Mouse (Mus musculus) liver, embryonic 12.5 days (tissue): ENCODE measurements around the gene Fam189a2. TPM values are rescaled to one million over a fixed set of nuclear protein-coding genes. Genes with fewer than 3 reads are reported as not detected.

Experiments
- ATAC-seq: fragments of 200-750 bp; cut with Nextera tagmentation; 2 replicates; pipeline ENCODE4 v1.8.0; 2017; ENCODE audit warnings: moderate number of reproducible peaks, mild to moderate bottlenecking, moderate library complexity
- H3K27ac ChIP-seq: fragments of 300-500 bp; sonication (generic); 2 replicates; pipeline ENCODE4 v1.5.1; 2016; ENCODE audit warnings: mild to moderate bottlenecking
- H3K27me3 ChIP-seq: fragments of 300-500 bp; sonication (generic); replicated peaks from 2 replicates; pipeline ENCODE4 v1.6.1; 2016; ENCODE audit warnings: mild to moderate bottlenecking, moderate library complexity
- H3K36me3 ChIP-seq: fragments of 300-500 bp; sonication (generic); 2 replicates; pipeline ENCODE4 v1.6.1; 2016; ENCODE audit warnings: mild to moderate bottlenecking, moderate library complexity
- H3K4me1 ChIP-seq: fragments of 300-500 bp; sonication (generic); 2 replicates; pipeline ENCODE4 v1.6.1; 2016
- H3K4me2 ChIP-seq: fragments of 300-500 bp; sonication (generic); 2 replicates; pipeline ENCODE4 v1.6.1; 2016; ENCODE audit warnings: mild to moderate bottlenecking, moderate library complexity
- H3K4me3 ChIP-seq: fragments of 300-500 bp; sonication (generic); 2 replicates; pipeline ENCODE4 v1.5.1; 2016; ENCODE audit warnings: mild to moderate bottlenecking, moderate library complexity
- H3K9ac ChIP-seq: fragments of 300-500 bp; sonication (generic); 2 replicates; pipeline ENCODE4 v1.6.1; 2016; ENCODE audit warnings: mild to moderate bottlenecking, moderate library complexity
- H3K9me3 ChIP-seq: fragments of 300-500 bp; sonication (generic); replicated peaks from 2 replicates; pipeline ENCODE4 v1.6.1; 2016; ENCODE audit warnings: mild to moderate bottlenecking, moderate library complexity
- WGBS: fragments of 180-500 bp; shearing (Covaris S2); methylation state at CpG from one replicate; pipeline ENCODE4 v1.1.7; 2016; ENCODE audit not compliant: insufficient replicate concordance; 5-methylcytosine and 5-hydroxymethylcytosine counted together
- polyA plus RNA-seq: library from polyadenylated mRNA; unstranded; fragments of >200 nt; fragmentation: Nextera tagmentation; extraction: Ambion mirVana; gene quantifications from 2 replicates; pipeline ENCODE4 v1.2.1, GENCODE M21; 2016

The Fam189a2 gene
- polyA plus RNA-seq, 1 experiment from 2014 or later, result 0.11 TPM

GRCm38 (mm10) chr19:24024131-24024530, 6.7 kb downstream of the Fam189a2 start:
- Histone ChIP-seq H3K9ac (no peak overlapping the region), H3K4me3 (no peak overlapping the region), H3K9me3 (no peaks in the 10 kb centered on the region), H3K36me3 (no peaks in the 10 kb centered on the region), H3K4me2 (no peak overlapping the region), H3K27me3 (peaks cover 14% of the 10 kb centered on the region), H3K4me1 (no peaks in the 10 kb centered on the region), H3K27ac (no peak overlapping the region)
- WGBS, result 69% methylated on average over 9 of the region's 9 CpGs
- ATAC-seq, result no peak

GRCm38 (mm10) chr19:24023351-24023750, 7.5 kb downstream of the Fam189a2 start:
- no peak for ATAC-seq

GRCm38 (mm10) chr19:24022771-24023170, 8.0 kb downstream of the Fam189a2 start:
- Histone ChIP-seq H3K27ac (no peak overlapping the region), H3K9ac (no peak overlapping the region), H3K4me1 (peaks cover 2% of the 10 kb centered on the region; the same call in 1 of the 2 replicates), H3K36me3 (no peaks in the 10 kb centered on the region), H3K27me3 (peaks cover under 1% of the 10 kb centered on the region; the same call in 1 of the 2 replicates), H3K4me3 (no peak overlapping the region), H3K9me3 (no peaks in the 10 kb centered on the region), H3K4me2 (no peak overlapping the region)
- ATAC-seq, result no peak
- 45% methylated on average over 3 of the region's 3 CpGs for WGBS

More at GRCm38 (mm10) chr19:24023351-24023750, 7.5 kb downstream of the Fam189a2 start:
- no peaks in the 10 kb centered on the region for H3K9me3 ChIP-seq
- H3K9ac ChIP-seq, result no peak overlapping the region
- WGBS, result 76% methylated on average over 7 of the region's 7 CpGs
- H3K27me3 ChIP-seq, result peaks cover 6% of the 10 kb centered on the region
- H3K4me3 ChIP-seq, result no peak overlapping the region
- H3K36me3 ChIP-seq, result no peaks in the 10 kb centered on the region
- no peaks in the 10 kb centered on the region for H3K4me1 ChIP-seq
- H3K27ac ChIP-seq, result no peak overlapping the region
- H3K4me2 ChIP-seq, result no peak overlapping the region

- no peaks in the 10 kb centered on the region for H3K36me3 ChIP-seq
- no peaks in the 10 kb centered on the region for H3K27me3 ChIP-seq
- H3K9ac ChIP-seq, result no peak overlapping the region
- no peaks in the 10 kb centered on the region for H3K9me3 ChIP-seq
- H3K4me1 ChIP-seq, result peaks cover 7% of the 10 kb centered on the region; the same call in 1 of the 2 replicates
- WGBS, result 52% methylated on average over 6 of the region's 6 CpGs
- no peak overlapping the region for H3K4me3 ChIP-seq
- no peak for ATAC-seq
- H3K4me2 ChIP-seq, result no peak overlapping the region
- H3K27ac ChIP-seq, result no peak overlapping the region
These were observed 8.5 kb downstream of the Fam189a2 start for GRCm38 (mm10) chr19:24022301-24022700.

- ATAC-seq, result no peak
- Histone ChIP-seq H3K4me1 (peaks cover 10% of the 10 kb centered on the region; the same call in 1 of the 2 replicates), H3K9me3 (no peaks in the 10 kb centered on the region), H3K4me2 (no peak overlapping the region), H3K4me3 (no peak overlapping the region), H3K9ac (no peak overlapping the region), H3K27ac (no peak overlapping the region), H3K36me3 (no peaks in the 10 kb centered on the region), H3K27me3 (no peaks in the 10 kb centered on the region)
- 80% methylated on average over 3 of the region's 3 CpGs for WGBS
These were observed 10.1 kb downstream of the Fam189a2 start for GRCm38 (mm10) chr19:24020736-24021135.

GRCm38 (mm10) chr19:24019609-24020008, 11.2 kb downstream of the Fam189a2 start:
- ATAC-seq, result no peak
- Histone ChIP-seq H3K4me1 (peaks cover 10% of the 10 kb centered on the region; the same call in 1 of the 2 replicates), H3K36me3 (no peaks in the 10 kb centered on the region), H3K4me3 (no peak overlapping the region), H3K4me2 (no peak overlapping the region), H3K27ac (no peak overlapping the region), H3K9me3 (no peaks in the 10 kb centered on the region), H3K27me3 (no peaks in the 10 kb centered on the region), H3K9ac (no peak overlapping the region)
- WGBS, result 71% methylated on average over 9 of the region's 9 CpGs

- 43% methylated on average over 3 of the region's 3 CpGs for WGBS
- Histone ChIP-seq H3K4me1 (peaks cover 10% of the 10 kb centered on the region; the same call in 1 of the 2 replicates), H3K4me2 (no peak overlapping the region), H3K4me3 (no peak overlapping the region), H3K9me3 (no peaks in the 10 kb centered on the region), H3K27ac (no peak overlapping the region), H3K36me3 (no peaks in the 10 kb centered on the region), H3K9ac (no peak overlapping the region), H3K27me3 (no peaks in the 10 kb centered on the region)
- no peak for ATAC-seq
These were observed 12.4 kb downstream of the Fam189a2 start for GRCm38 (mm10) chr19:24018396-24018795.

GRCm38 (mm10) chr19:24017892-24018291, 12.9 kb downstream of the Fam189a2 start:
- Histone ChIP-seq H3K27me3 (no peaks in the 10 kb centered on the region), H3K27ac (no peak overlapping the region), H3K9me3 (no peaks in the 10 kb centered on the region), H3K36me3 (no peaks in the 10 kb centered on the region), H3K4me2 (no peak overlapping the region), H3K4me3 (no peak overlapping the region), H3K9ac (no peak overlapping the region), H3K4me1 (peaks cover 10% of the 10 kb centered on the region; the same call in 1 of the 2 replicates)
- 56% methylated on average over 3 of the region's 3 CpGs for WGBS
- no peak for ATAC-seq

GRCm38 (mm10) chr19:24017427-24017826, 13.4 kb downstream of the Fam189a2 start:
- Histone ChIP-seq H3K27me3 (no peaks in the 10 kb centered on the region), H3K9me3 (no peaks in the 10 kb centered on the region), H3K9ac (no peak overlapping the region), H3K4me3 (no peak overlapping the region), H3K27ac (no peak overlapping the region), H3K4me1 (peaks cover 10% of the 10 kb centered on the region; the same call in 1 of the 2 replicates), H3K36me3 (no peaks in the 10 kb centered on the region), H3K4me2 (no peak overlapping the region)
- no peak for ATAC-seq
- 12% methylated on average over 1 of the region's 1 CpGs for WGBS

GRCm38 (mm10) chr19:24016706-24017386, 14.0 kb downstream of the Fam189a2 start:
- ATAC-seq, result no peak
- no peaks in the 10 kb centered on the region for H3K27me3 ChIP-seq
- H3K4me3 ChIP-seq, result no peak overlapping the region
- no peak overlapping the region for H3K27ac ChIP-seq
- H3K9ac ChIP-seq, result no peak overlapping the region
- H3K4me2 ChIP-seq, result no peak overlapping the region
- H3K4me1 ChIP-seq, result peaks cover 10% of the 10 kb centered on the region; the same call in 1 of the 2 replicates
- H3K36me3 ChIP-seq, result no peaks in the 10 kb centered on the region
- 38% methylated on average over 3 of the region's 3 CpGs for WGBS
- H3K9me3 ChIP-seq, result no peaks in the 10 kb centered on the region

- peaks cover 10% of the 10 kb centered on the region; the same call in 1 of the 2 replicates for H3K4me1 ChIP-seq
- no peak overlapping the region for H3K9ac ChIP-seq
- no peaks in the 10 kb centered on the region for H3K27me3 ChIP-seq
- no peak overlapping the region for H3K4me2 ChIP-seq
- WGBS, result 63% methylated on average over 3 of the region's 3 CpGs
- H3K27ac ChIP-seq, result no peak overlapping the region
- H3K4me3 ChIP-seq, result no peak overlapping the region
- ATAC-seq, result no peak
- no peaks in the 10 kb centered on the region for H3K9me3 ChIP-seq
- no peaks in the 10 kb centered on the region for H3K36me3 ChIP-seq
These were observed 17.6 kb downstream of the Fam189a2 start for GRCm38 (mm10) chr19:24013241-24013640.

- no peaks in the 10 kb centered on the region for H3K27me3 ChIP-seq
- no peak overlapping the region for H3K4me2 ChIP-seq
- 73% methylated on average over 8 of the region's 8 CpGs for WGBS
- H3K9me3 ChIP-seq, result no peaks in the 10 kb centered on the region
- ATAC-seq, result no peak
- H3K9ac ChIP-seq, result no peak overlapping the region
- H3K4me1 ChIP-seq, result peaks cover 5% of the 10 kb centered on the region; the same call in 1 of the 2 replicates
- no peak overlapping the region for H3K4me3 ChIP-seq
- no peak overlapping the region for H3K27ac ChIP-seq
- H3K36me3 ChIP-seq, result no peaks in the 10 kb centered on the region
These were observed 18.3 kb downstream of the Fam189a2 start for GRCm38 (mm10) chr19:24012479-24012878.
